Mouse (Mus musculus) stomach, postnatal 0 days (tissue): ENCODE results near the gene Ldlrad1. TPM values are rescaled to one million over a fixed set of nuclear protein-coding genes. Genes with fewer than 3 reads are reported as not detected.

ENCODE experiments used
- ATAC-seq: fragments of 200-750 bp; cut with Nextera tagmentation; 2 replicates; pipeline ENCODE4 v1.8.0; 2017; ENCODE audit not compliant: low FRiP score, low TSS enrichment
- DNase-seq: peaks from one replicate; pipeline ENCODE4 v3.0.0-alpha.2; 2016; ENCODE audit warnings: low spot score
- H3K27ac ChIP-seq: fragments of 300-500 bp; sonication (generic); replicated peaks from 2 replicates; pipeline ENCODE4 v1.5.1; 2014; ENCODE audit warnings: mild to moderate bottlenecking, control low read depth
- H3K27me3 ChIP-seq: fragments of 300-500 bp; sonication (generic); 2 replicates; pipeline ENCODE4 v1.6.1; 2014; ENCODE audit warnings: low read length; ENCODE audit not compliant: control insufficient read depth, insufficient read depth
- H3K36me3 ChIP-seq: fragments of 300-500 bp; sonication (generic); 2 replicates; pipeline ENCODE4 v1.6.1; 2014; ENCODE audit warnings: low read length, mixed read lengths; ENCODE audit not compliant: control insufficient read depth, insufficient read depth
- H3K4me1 ChIP-seq: fragments of 300-500 bp; sonication (generic); replicated peaks from 2 replicates; pipeline ENCODE4 v1.6.1; 2014; ENCODE audit warnings: antibody characterized with exemption; ENCODE audit not compliant: control insufficient read depth, insufficient read depth
- H3K4me2 ChIP-seq: fragments of 300-500 bp; sonication (generic); replicated peaks from 2 replicates; pipeline ENCODE4 v1.6.1; 2014; ENCODE audit warnings: low read depth, mild to moderate bottlenecking, control low read depth, moderate library complexity
- H3K4me3 ChIP-seq: fragments of 300-500 bp; sonication (generic); 2 replicates; pipeline ENCODE4 v1.5.1; 2014; ENCODE audit warnings: low read depth, low read length, control low read depth
- H3K9ac ChIP-seq: fragments of 300-500 bp; sonication (generic); 2 replicates; pipeline ENCODE4 v1.6.1; 2014; ENCODE audit warnings: mild to moderate bottlenecking, low read length, control low read depth, mixed read lengths
- H3K9me3 ChIP-seq: fragments of 300-500 bp; sonication (generic); 2 replicates; pipeline ENCODE4 v1.6.1; 2016; ENCODE audit warnings: low read length; ENCODE audit not compliant: control insufficient read depth
- CTCF ChIP-seq: IDR thresholded peaks from 2 replicates; pipeline ENCODE4 v1.5.1; 2016; ENCODE audit warnings: antibody characterized with exemption, low read depth, mild to moderate bottlenecking, moderate library complexity
- EP300 ChIP-seq: optimal IDR thresholded peaks from 2 replicates; pipeline ENCODE3; 2016; ENCODE audit warnings: antibody characterized with exemption
- WGBS: fragments of 180-500 bp; shearing (Covaris S2); extraction: QIAGEN DNeasy Blood & Tissue Kit; methylation state at CpG from one replicate; pipeline ENCODE4 v1.1.7; 2014; 5-methylcytosine and 5-hydroxymethylcytosine counted together
- polyA plus RNA-seq: library from polyadenylated mRNA; unstranded; fragments of >200 nt; fragmentation: Nextera tagmentation; extraction: Ambion mirVana; gene quantifications from 2 replicates; pipeline ENCODE4 v1.2.1, GENCODE M21; 2015

The Ldlrad1 gene
- polyA plus RNA-seq, 1 experiment from 2014 or later, result 0.08 TPM

- Histone ChIP-seq H3K9me3 (no peaks in the 10 kb centered on the region), H3K27me3 (no peaks in the 10 kb centered on the region), H3K36me3 (no peaks in the 10 kb centered on the region), H3K4me3 (peak overlapping the region; percentile 68), H3K27ac (peak overlapping the region; percentile 79; the same call in 1 of the 2 replicates), H3K4me2 (peak overlapping the region; percentile 57), H3K4me1 (0 out of 2 replicates have a peak, but pooled peaks cover 2% of the 10 kb centered on the region), H3K9ac (peak overlapping the region; percentile 81)
- no peak for TF ChIP-seq EP300
- no peak for TF ChIP-seq CTCF
- no peak for ATAC-seq
- no peak for DNase-seq
- 33% methylated on average over 3 of the region's 3 CpGs for WGBS
Measured at GRCm38 (mm10) chr4:107254414-107254813, 45.4 kb downstream of the Ldlrad1 start.

GRCm38 (mm10) chr4:107260001-107260400 lies 51.0 kb downstream of the Ldlrad1 start:
- TF ChIP-seq CTCF, result no peak
- no peak for TF ChIP-seq EP300
- H3K4me2 ChIP-seq, result no peak overlapping the region
- no peaks in the 10 kb centered on the region for H3K36me3 ChIP-seq
- no peaks in the 10 kb centered on the region for H3K27me3 ChIP-seq
- no peak overlapping the region for H3K27ac ChIP-seq
- no peaks in the 10 kb centered on the region for H3K9me3 ChIP-seq
- H3K4me1 ChIP-seq, result no peaks in the 10 kb centered on the region
- 34% methylated on average over 4 of the region's 4 CpGs for WGBS
- ATAC-seq (no peak), DNase-seq (no peak)
- no peak overlapping the region for H3K4me3 ChIP-seq
- no peak overlapping the region for H3K9ac ChIP-seq

Other genes with a start within 250 kb of the Ldlrad1 start
- 52.6 and 54.6 TPM in 2 replicates for gene Mrpl37, start 142.3 kb upstream of the Ldlrad1 start, polyA plus RNA-seq
- 5.6 and 6.2 TPM in 2 replicates for gene Cyb5rl, start 142.2 kb upstream of the Ldlrad1 start, polyA plus RNA-seq
- not detected in 2 replicates for gene Cdcp2, start 112.3 kb upstream of the Ldlrad1 start, polyA plus RNA-seq
- gene Tmem59, start 30.8 kb upstream of the Ldlrad1 start, polyA plus RNA-seq, result 473 and 483 TPM in 2 replicates
- 17.5 and 21.2 TPM in 2 replicates for gene Tceanc2, start 30.1 kb upstream of the Ldlrad1 start, polyA plus RNA-seq
- gene Lrrc42, start 44.4 kb downstream of the Ldlrad1 start, polyA plus RNA-seq, result 28.1 and 29.3 TPM in 2 replicates
- 32.7 and 33.0 TPM in 2 replicates for gene Hspb11, start 44.4 kb downstream of the Ldlrad1 start, polyA plus RNA-seq
- gene Dio1, start 98.0 kb downstream of the Ldlrad1 start, polyA plus RNA-seq, result 0.87 and 0.93 TPM in 2 replicates
- 67.9 and 68.8 TPM in 2 replicates for gene Yipf1, start 105.2 kb downstream of the Ldlrad1 start, polyA plus RNA-seq
- gene Ndc1, start 158.6 kb downstream of the Ldlrad1 start, polyA plus RNA-seq, result 7.1 and 7.6 TPM in 2 replicates
- gene Glis1, start 225.4 kb downstream of the Ldlrad1 start, polyA plus RNA-seq, result 0.47 and 0.74 TPM in 2 replicates